Mouse (Mus musculus) heart, adult 18-20 months (tissue): Measurements from ENCODE around the gene Apoa2. TPM values are rescaled to one million over a fixed set of nuclear protein-coding genes. Genes with fewer than 3 reads are reported as not detected.

Experiments
- DNase-seq, 2 experiments: peaks; one replicate each; pipeline ENCODE4 v3.0.0; 2021 to 2022; ENCODE audit warnings: mixed read lengths in 1 of 2
- total RNA-seq, 2 experiments: library from RNA; stranded (reverse); gene quantifications; 2 replicates each; pipeline ENCODE4 v1.2.3; 2021

Gene Apoa2
- total RNA-seq, 2 experiments from 2014 or later: 2.0 to 2.7 TPM

DNA sequence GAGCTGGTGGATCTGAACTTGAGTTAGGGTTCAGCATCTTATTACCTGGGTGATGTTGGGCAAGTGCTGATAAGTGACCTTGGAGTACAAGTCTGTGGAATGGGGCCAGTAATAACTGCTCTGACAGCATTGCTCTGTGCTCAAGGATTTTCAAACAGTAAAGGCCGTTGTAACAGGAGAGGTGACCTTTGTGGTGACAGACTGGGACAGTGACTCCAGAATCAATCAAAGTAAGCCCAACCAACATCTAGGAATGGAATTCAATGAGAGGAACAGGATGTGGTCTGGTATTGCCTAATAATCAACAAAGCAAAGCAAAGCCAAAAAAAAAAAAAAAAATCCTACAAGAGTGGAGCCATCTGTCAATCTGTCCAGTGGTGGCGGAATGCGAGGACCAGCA, 35.5 kb downstream of the Apoa2 start:
- DNase-seq: no peak

DNA sequence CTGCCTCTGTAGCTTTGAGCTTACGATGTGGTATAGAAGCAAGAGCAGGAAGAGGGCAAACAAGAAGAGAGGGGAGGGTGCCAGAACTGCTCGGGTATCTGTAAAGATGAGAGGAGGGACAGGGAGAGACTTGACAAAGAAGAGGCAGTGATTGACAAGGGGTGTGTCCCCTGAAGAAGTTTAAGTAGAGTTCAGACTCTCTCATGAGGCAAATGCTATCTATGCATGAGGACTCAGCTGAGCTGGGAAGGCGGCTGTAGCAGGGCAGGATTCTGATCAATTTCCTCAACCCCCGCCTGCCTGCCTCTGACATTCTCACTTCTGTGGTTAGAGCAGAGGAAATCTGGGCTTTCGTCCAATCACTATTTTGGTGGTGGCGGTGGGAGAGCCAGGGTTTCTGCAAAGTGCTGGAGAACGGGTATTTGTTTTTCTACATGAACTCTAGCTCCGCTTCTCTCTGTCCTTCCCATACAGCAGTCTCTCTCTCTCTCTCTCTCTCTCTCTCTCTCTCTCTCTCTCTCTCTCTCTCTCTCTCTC, 37.8 kb downstream of the Apoa2 start:
- peak; percentile 88 to 91 for DNase-seq

DNA sequence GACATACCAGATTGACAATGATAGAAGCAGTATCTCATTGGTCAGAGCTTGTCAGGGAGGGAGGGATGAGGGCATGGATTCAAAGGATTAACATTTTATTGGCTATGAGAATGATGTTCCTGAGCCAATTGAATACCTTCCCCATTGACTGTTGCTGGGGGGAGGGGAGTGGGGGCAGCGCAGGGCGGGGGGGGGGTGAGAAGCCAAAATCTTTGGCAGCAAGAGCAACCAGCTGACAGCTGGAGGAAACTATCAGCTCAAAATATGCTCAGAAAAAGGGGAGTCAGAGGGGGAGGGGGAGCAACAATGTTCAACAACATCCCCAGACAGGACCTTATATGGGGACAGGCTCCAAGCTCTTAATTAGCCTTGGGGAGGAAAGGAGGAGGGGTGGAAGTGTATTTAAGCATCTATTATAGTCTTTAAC, 38.3 kb downstream of the Apoa2 start:
- DNase-seq: peak; percentile 59 to 70

DNA sequence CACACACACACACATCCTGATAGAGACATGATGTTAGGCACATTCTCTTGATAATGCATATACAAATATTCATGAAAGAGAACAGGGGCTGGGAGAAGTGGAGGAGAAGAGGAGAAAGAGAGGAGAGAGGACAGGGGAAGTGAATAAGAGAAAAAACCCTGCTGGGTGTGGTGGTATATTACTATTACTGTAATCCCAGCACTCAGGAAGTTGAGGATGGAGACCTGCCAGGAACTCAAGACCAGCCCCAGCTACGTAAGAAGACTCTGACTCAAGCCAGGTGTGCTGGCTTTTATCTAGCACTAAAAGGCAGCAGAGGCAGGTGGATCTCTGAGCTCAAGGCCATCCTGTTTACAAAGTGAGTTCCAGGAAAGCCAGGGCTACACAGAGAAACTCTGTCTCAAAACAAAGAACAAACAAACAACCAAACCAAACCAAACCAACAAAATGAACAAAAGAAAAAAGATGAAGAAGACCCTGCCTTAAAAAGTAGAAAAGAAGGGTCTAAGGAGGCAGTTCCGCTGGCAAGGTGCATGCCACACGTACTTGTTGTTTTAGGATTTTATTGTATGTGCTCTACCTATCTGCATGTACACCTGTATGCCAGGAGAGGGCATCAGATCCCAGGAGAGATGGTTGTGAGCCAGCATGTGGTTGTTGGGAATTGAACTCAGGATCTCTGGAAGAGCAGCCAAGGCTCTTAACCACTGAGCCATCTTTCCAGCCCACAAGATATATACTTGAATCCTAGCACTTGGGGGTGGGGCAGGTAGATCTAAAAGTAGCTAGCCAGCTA, 39.0 kb downstream of the Apoa2 start:
- no peak for DNase-seq

DNA sequence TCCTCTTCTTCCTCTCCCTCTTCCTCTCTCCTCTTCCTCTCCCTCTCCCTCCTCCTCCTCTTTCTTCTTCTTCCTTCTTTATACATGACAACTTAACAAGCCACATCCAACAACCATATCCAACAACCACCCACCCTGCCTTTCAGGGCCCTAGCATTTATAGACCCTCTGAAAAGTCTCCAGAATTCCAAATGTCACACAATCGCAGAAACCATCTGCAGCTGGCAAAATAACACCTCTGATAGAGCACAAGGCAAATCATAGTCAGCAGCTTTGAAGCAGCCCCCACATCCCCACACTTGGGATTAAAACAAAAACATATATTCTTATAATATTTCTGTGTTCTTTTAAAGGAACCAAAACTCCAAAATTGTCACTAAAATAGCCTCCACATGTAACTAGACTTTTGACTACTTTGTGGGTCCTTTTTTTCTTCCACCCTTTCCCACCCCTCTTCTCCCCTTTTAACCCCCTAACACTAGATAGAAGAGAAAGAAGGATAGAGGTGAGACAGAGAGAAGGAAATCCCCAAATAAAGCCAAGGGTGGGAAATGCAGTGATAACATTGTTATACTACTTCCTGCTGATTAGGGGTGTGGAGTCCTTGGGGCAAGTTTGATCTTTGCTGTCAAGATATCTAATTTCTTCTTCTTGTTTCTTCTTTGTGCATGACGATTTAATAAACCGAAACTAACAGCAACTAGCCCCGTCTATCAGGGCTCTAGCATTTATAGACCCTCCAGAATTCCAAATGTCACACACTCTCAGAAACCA, 41.3 kb downstream of the Apoa2 start:
- no peak for DNase-seq

DNA sequence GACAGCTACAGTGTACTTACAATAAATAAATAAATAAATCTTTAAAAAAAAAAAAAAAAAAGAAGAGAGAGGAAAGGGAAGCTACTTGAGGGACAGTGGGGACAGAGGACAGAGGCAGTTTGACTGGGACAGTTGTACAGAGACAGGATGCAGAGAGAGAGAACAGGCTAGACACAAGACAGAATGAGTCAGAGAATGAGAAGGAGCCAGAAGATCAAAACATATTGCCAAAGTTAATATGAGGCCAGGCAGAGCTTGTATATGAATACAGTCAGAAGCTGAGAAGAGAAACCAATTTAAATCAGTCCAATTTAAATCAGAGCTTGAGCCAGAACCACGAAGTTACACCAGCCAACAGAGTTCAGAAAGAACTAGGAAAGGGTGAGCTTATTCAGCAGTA, 43.5 kb downstream of the Apoa2 start:
- DNase-seq: no peak

DNA sequence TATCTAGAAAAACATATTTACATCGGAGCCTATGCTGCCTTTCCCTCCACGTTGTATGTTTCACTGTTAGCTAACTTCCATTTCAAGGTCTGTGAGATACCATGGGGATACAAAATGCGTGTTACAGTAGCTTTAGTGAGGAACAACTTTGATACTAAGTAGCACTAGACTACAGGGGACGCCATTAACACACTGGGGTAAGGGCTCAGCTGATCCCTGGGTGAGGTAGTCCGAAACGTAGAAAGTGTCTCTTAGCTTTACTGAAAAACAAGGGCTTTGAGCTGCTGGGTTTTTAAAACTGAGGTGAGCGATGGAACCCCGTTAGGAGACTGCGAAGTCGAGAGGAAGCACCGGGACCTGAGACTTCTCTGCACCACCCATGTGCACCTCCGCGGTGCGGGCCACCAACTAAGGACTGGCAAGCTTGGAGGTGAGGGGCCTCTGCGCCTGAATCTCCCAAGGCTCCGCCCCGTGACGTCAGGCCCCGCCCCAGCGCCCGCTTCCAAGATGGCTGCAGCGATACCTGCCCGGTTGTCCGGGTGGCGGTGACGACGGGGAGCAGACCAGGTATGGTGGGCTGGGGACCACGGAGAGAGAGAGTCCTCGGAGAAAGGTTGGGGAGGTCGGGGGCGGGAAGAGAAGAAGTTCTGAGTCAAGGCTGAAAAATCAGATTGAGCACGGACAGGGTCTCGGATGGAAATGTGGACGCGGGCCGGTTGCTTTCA, 45.2 kb downstream of the Apoa2 start, which contains the start of gene B4galt3:
Gene B4galt3, plus strand, starts transcription at position 481 of the 725 bp plus-strand sequence.
- peak; percentile 96 to 99 for DNase-seq

DNA sequence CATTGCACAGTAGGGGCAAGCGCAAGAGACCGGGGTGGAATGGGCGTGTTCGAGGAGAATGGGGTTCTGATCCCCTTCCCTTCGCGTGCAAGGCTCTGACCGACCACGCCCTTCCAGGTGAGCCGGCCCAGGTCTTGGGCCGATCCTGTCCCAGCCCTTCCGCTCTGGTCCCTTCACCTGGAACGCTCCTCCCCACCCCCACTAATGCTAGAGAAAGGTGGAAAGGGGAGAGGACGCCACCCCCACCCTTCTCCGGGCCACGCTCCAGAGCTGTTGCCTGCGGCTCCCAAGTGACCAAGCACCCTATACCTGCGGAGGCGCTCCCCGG, 45.7 kb downstream of the Apoa2 start:
- DNase-seq: no peak

DNA sequence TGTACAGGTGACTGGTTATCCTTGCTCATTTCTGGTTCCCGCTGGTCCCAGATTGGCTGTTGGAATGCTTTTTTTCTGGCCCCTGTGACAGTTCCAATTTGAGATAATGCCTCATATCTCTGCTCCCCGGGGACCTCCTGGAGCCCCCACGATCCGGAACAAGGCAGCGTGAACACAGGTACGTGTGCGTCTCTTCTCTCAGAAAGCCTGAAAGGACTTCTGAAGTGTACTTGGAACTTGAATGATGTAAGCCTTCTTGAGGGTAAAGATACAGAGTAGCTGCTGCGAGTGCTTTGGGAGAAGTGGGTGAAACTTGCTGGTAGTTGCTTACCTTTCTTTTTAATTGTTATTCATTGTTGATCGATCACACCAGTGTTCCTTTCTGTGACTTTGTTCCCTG, 46.3 kb downstream of the Apoa2 start:
- no peak for DNase-seq

DNA sequence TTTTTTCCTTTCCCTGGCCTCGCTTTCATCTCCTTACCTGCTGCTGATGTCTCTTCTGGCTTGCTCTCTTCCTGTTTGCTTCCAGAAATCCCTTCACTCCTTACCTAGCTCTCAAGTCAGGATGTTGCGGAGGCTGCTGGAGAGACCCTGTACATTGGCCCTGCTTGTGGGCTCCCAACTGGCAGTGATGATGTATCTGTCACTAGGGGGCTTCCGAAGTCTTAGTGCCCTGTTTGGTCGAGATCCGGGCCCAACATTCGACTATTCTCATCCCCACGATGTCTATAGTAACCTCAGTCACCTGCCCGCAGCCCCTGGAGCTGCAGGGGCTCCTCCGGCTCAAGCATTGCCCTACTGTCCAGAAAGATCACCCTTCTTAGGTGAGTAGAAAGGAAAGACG, 46.8 kb downstream of the Apoa2 start:
- DNase-seq: no peak

DNA sequence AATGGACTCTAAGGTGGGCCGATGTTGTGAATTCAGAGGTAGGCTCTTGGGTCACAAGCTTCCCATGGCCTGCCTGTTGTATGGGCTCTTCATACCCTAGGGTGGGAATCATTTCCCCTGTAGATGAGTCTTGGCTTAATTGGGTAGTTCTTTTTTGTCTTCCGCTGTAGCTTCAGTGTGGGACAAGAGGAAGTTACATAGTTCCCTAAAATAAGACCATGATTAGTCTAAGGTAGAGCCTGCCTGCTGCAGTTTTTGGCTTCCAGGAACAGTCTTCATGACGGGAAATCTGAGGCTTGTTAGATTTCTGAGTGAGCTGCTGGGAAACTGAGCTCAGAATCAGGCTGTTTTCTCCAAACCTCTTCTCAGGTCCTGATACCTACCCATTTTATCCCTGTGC, 47.2 kb downstream of the Apoa2 start:
- DNase-seq: no peak

DNA sequence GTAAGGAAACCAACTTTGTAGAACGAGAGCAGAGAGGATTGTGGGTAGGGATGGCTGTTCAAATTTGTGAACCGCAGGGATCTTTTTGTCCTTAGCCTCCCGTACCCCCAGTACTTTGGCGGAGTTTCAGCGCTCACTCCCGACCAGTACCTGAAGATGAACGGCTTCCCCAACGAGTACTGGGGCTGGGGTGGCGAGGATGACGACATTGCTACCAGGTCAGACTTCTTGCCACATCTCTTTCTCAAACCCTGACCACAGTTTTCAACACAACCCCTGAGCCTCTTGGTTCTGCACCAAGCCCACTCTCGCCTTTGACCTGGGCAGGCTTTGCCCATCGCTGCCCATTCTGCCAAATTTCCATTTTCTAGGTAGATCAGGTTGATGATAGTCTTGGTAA, 49.3 kb downstream of the Apoa2 start:
- DNase-seq: no peak

DNA sequence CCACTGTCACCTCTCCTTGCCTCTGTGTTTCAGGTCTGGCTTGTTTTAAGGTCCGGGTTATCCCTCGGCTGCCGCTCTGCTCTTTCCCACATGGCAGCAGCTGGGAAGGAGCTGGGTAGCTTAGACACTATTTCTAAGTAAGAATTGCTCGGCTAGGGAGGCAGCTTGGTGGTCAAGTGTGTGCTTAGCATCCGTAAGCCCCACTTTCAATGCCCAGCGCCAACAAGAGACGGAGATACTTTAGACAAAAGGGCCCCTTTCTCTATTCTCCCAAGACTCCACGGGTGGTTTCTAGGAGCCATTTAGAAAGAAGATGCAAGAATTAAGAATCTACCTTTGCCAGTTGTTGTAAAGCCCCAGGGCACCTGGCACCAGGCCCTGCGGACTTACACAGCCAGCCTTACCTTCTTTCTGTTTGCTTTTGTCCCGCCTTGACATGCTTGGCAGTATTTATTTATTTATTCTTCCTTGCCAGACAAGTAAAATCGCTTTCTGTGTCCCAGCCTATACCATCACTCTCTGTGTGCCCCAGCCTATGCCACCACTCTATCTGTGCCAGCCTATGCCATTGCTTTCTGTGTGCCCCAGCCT, 50.4 kb downstream of the Apoa2 start:
- no peak for DNase-seq

Other genes starting within 250 kb of the Apoa2 start
- gene Fcgr2b, start 248.5 kb upstream of the Apoa2 start, total RNA-seq: 1 to 10 TPM; 6.8 to 7.3 TPM
- under 1 TPM; 0.35 to 0.59 TPM for gene Fcgr4, start 206.1 kb upstream of the Apoa2 start, total RNA-seq
- 10 to 100 TPM; 12.7 to 12.9 TPM for gene Fcgr3, start 160.1 kb upstream of the Apoa2 start, total RNA-seq
- 1 to 10 TPM in 1 of 2 experiments, under 1 TPM in 1; 0.60 to 1.4 TPM for gene Cfap126, start 111.1 kb upstream of the Apoa2 start, total RNA-seq
- gene Sdhc, start 74.5 kb upstream of the Apoa2 start, total RNA-seq: 1,000 to 10,000 TPM; 1,188 to 1,220 TPM
- under 1 TPM; 0.55 to 0.75 TPM for gene Mpz, start 74.3 kb upstream of the Apoa2 start, total RNA-seq
- gene Pcp4l1, start 28.8 kb upstream of the Apoa2 start, total RNA-seq: 100 to 1,000 TPM; 196 to 272 TPM
- gene Nr1i3, start 11.1 kb upstream of the Apoa2 start, total RNA-seq: not detected
- gene Tomm40l, start 2.5 kb upstream of the Apoa2 start, total RNA-seq: 10 to 100 TPM; 89.6 to 92.9 TPM
- 10 to 100 TPM; 10.2 to 13.4 TPM for gene Fcer1g, start 9.3 kb downstream of the Apoa2 start, total RNA-seq
- 1 to 10 TPM in 1 of 2 experiments, under 1 TPM in 1; 0.57 to 1.2 TPM for gene Adamts4, start 25.4 kb downstream of the Apoa2 start, total RNA-seq
- gene Ndufs2, start 26.3 kb downstream of the Apoa2 start, total RNA-seq: 1,000 to 10,000 TPM; 1,592 to 1,593 TPM
- gene B4galt3, start 45.3 kb downstream of the Apoa2 start, total RNA-seq: 10 to 100 TPM; 18.7 to 19.6 TPM
- 10 to 100 TPM; 13.1 to 13.6 TPM for gene Ppox, start 56.1 kb downstream of the Apoa2 start, total RNA-seq
- gene Usp21, start 62.9 kb downstream of the Apoa2 start, total RNA-seq: 10 to 100 TPM; 17.7 to 20.9 TPM
- gene Ufc1, start 70.0 kb downstream of the Apoa2 start, total RNA-seq: 10 to 100 TPM; 90.4 to 91.6 TPM
- gene Dedd, start 104.1 kb downstream of the Apoa2 start, total RNA-seq: 10 to 100 TPM; 21.8 to 23.5 TPM
- gene Nit1, start 120.6 kb downstream of the Apoa2 start, total RNA-seq: 10 to 100 TPM; 26.4 to 28.8 TPM
- 10 to 100 TPM; 84.8 to 94.3 TPM for gene Pfdn2, start 120.6 kb downstream of the Apoa2 start, total RNA-seq
- not detected for gene Klhdc9, start 135.7 kb downstream of the Apoa2 start, total RNA-seq
- under 1 TPM; 0.15 to 0.18 TPM for gene Nectin4, start 145.0 kb downstream of the Apoa2 start, total RNA-seq
- 1 to 10 TPM; 2.7 to 5.0 TPM for gene Arhgap30, start 163.9 kb downstream of the Apoa2 start, total RNA-seq
- gene Usf1, start 186.3 kb downstream of the Apoa2 start, total RNA-seq: 10 to 100 TPM; 40.1 to 42.5 TPM
- gene Tstd1, start 193.8 kb downstream of the Apoa2 start, total RNA-seq: 1 to 10 TPM in 1 of 2 experiments, not detected in 1; 1.6 TPM
- 10 to 100 TPM; 33.3 to 34.1 TPM for gene F11r, start 212.5 kb downstream of the Apoa2 start, total RNA-seq